Mouse (Mus musculus) small intestine, adult 2 months (tissue): Measurements from ENCODE around the gene Reg3a. TPM values are rescaled to one million over a fixed set of nuclear protein-coding genes. Genes with fewer than 3 reads are reported as not detected.

Experiments used
- H3K27ac ChIP-seq: fragments of 200-500 bp; 2 replicates; pipeline ENCODE4 v1.5.1; 2012; ENCODE audit warnings: low read depth, low read length, control low read depth, inconsistent platforms; ENCODE audit not compliant: insufficient read depth
- H3K27me3 ChIP-seq: fragments of 200-500 bp; 2 replicates; pipeline ENCODE4 v1.6.1; 2012; ENCODE audit warnings: mild to moderate bottlenecking, moderate library complexity, low read length, inconsistent platforms; ENCODE audit not compliant: control insufficient read depth, insufficient read depth
- H3K36me3 ChIP-seq: fragments of 200-500 bp; 2 replicates; pipeline ENCODE4 v1.6.1; 2012; ENCODE audit warnings: mild to moderate bottlenecking, low read length, control low read depth, inconsistent platforms; ENCODE audit not compliant: control insufficient read depth, insufficient read depth
- H3K4me1 ChIP-seq: fragments of 200-500 bp; 2 replicates; pipeline ENCODE4 v1.6.1; 2012; ENCODE audit warnings: low read length, inconsistent platforms, mixed read lengths; ENCODE audit not compliant: control insufficient read depth, insufficient read depth, insufficient read length
- H3K4me3 ChIP-seq: fragments of 200-500 bp; 2 replicates; pipeline ENCODE4 v1.5.1; 2012; ENCODE audit warnings: low read depth, mild to moderate bottlenecking, control low read depth, inconsistent platforms, low read length, moderate library complexity
- CTCF ChIP-seq: fragments of 200-500 bp; IDR thresholded peaks from 2 replicates; pipeline ENCODE4 v1.5.1; 2012; ENCODE audit warnings: low read depth, mild to moderate bottlenecking, control low read depth, inconsistent platforms, low read length, moderate library complexity, mixed read lengths; ENCODE audit not compliant: insufficient replicate concordance, insufficient read length; ENCODE audit errors: extremely low read depth
- POLR2A ChIP-seq: fragments of 200-500 bp; IDR thresholded peaks from 2 replicates; pipeline ENCODE4 v1.6.1; 2012; ENCODE audit warnings: low read depth, mild to moderate bottlenecking, control low read depth, inconsistent platforms, low read length, moderate library complexity
- WGBS: fragments of 180-500 bp; shearing (Covaris S2); methylation state at CpG from one replicate; pipeline ENCODE4 v1.1.7; 2018; 5-methylcytosine and 5-hydroxymethylcytosine counted together
- polyA plus RNA-seq: library from polyadenylated mRNA; depleted of rRNA; stranded (reverse); fragments of >200 nt; gene quantifications from 2 replicates; pipeline ENCODE4 v1.2.3, GENCODE M21; 2012; rRNA removed

Reg3a gene
- polyA plus RNA-seq, result 41.2 and 67.5 TPM in 2 replicates

DNA sequence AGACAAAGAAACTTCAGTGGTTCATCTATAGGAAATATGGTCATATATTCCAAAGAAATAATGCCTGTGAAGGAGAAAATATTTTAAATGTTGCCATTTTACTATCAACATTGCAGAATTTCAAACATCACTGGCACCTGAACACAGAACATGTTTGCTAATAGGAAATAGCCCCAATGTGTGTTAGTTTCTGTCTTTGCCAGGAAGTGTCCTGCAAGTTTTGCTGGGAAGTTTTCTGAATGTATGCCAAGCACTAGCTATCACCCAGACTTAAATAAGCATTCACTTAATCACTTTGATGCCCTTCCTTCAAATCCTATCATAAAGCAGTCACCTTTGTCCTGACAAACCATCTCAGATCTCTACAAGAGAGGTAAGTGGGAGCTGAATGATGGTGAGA is at the start of gene Reg3a:
Gene Reg3a (plus strand): TSS at position 301 of the 400 bp plus-strand sequence.
- Histone ChIP-seq H3K4me3 (no peak within 1 kb of the TSS), H3K36me3 (no peaks in the 10 kb centered on the region), H3K27ac (no peak within 1 kb of the TSS), H3K4me1 (peaks cover 12% of the 10 kb centered on the region; the same call in 1 of the 2 replicates), H3K27me3 (no peaks in the 10 kb centered on the region)
- TF ChIP-seq CTCF (no peak), POLR2A (no peak)

DNA sequence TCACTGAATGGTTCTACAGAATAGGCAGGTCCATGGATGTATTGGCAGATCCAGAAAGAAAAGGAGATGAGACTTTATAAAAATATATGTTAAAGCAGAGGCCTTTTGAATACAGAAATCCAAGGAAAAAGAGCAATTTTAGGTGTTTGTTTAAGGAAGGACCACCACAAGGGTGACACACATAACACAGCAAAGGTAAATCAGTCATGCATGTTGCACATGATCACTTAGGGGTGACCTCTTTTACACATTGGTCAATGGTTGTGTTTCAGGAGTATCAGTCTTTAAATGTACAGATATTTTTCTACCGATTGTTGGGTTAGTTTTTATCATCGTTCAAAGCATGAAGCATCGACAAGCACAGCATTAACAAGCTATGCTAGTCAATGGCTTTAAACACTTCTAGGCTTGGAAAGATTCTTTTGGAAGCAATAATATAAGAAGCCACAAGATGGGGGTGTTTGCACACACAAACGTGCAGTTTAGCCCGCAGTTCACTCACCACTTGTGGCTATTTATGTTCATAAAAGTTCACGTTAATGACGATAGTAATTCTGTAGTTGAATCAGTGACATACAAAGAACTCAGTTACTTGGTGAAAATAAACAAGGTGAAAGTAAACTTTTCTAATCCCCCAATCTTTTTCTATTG is 48.5 kb upstream of the Reg3a start:
- WGBS, result 12% methylated on average over 7 of the region's 7 CpGs
- H3K36me3 ChIP-seq, result no peaks in the 10 kb centered on the region
- no peak for TF ChIP-seq POLR2A
- TF ChIP-seq CTCF, result no peak
- no peaks in the 10 kb centered on the region for H3K27me3 ChIP-seq
- H3K4me1 ChIP-seq, result no peaks in the 10 kb centered on the region
- H3K27ac ChIP-seq, result no peak overlapping the region
- H3K4me3 ChIP-seq, result no peak overlapping the region

DNA sequence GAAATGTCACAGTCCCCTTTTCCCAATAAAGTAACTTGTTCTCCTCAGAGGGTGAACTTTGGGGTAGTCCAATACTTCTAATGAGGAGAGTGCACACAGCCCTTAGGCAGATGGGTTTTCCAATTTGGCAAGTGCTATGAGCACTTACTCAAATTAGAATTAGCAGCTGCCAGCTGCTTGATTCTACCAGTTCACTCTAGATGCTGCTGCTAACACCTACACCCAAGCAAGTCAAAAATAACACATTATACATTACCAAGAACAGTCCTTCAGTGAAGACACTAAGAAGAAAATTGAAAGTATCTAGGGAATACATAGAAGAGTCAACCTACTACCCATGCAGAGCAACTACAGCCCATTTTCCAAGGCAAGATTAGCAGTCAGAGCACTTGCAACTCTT is 40.2 kb upstream of the Reg3a start:
- Histone ChIP-seq H3K27ac (no peak overlapping the region), H3K36me3 (no peaks in the 10 kb centered on the region), H3K4me3 (no peak overlapping the region), H3K4me1 (no peaks in the 10 kb centered on the region), H3K27me3 (no peaks in the 10 kb centered on the region)
- TF ChIP-seq POLR2A (no peak), CTCF (no peak)

DNA sequence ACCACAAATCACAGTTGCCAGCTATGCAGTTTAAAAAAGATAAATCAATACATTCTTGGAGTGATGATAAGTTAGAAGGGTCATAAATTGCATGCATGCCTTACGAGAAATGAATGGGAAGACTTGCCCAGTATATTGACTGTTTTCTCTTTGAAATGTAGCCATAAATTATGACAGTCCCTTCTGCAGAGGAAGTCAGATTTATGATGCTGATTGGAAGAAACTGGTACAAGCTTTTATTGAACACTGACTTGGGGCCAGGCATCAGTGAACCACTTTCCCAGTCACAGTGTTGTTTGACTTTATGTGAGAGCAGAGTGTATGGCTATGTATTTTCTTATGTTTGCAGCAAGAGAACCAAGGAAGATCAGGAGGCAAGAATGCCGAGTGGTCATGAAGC is 38.8 kb upstream of the Reg3a start:
- H3K36me3 ChIP-seq, result no peaks in the 10 kb centered on the region
- no peaks in the 10 kb centered on the region for H3K27me3 ChIP-seq
- H3K4me3 ChIP-seq, result no peak overlapping the region
- WGBS, result 37% methylated on average over 2 of the region's 2 CpGs
- H3K27ac ChIP-seq, result no peak overlapping the region
- H3K4me1 ChIP-seq, result no peaks in the 10 kb centered on the region
- no peak for TF ChIP-seq POLR2A
- no peak for TF ChIP-seq CTCF

DNA sequence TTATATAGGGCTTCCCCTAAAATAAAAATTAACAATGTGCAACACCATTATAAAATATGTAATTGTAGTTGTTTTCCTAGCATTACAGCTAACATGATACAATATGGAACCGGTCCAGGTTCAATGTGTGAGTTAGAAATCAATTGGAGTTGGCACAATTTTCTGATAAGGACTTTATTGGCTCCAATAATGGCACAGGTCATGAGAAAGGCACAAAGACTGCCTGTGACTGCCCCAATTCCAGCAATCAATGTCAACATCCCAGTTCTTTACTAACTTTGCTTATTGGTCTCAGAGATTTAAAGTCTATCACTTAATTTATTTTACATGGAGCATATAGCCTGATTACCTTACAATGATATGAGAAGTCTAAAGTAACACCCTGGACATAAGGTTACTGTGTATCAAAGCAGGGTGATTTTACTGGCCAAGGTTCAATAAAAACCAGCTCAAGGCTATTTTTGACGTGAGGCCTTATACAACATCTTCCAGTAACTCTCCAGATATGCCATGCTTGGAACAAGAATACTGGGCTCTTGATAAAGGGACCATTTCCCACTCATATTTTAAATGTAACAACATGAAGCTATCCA is 18.4 kb upstream of the Reg3a start:
- 10% methylated on average over 2 of the region's 2 CpGs for WGBS
- Histone ChIP-seq H3K36me3 (no peaks in the 10 kb centered on the region), H3K27ac (no peak overlapping the region), H3K4me3 (no peak overlapping the region), H3K4me1 (peaks cover 5% of the 10 kb centered on the region; the same call in 1 of the 2 replicates), H3K27me3 (no peaks in the 10 kb centered on the region)
- TF ChIP-seq POLR2A (no peak), CTCF (no peak)

DNA sequence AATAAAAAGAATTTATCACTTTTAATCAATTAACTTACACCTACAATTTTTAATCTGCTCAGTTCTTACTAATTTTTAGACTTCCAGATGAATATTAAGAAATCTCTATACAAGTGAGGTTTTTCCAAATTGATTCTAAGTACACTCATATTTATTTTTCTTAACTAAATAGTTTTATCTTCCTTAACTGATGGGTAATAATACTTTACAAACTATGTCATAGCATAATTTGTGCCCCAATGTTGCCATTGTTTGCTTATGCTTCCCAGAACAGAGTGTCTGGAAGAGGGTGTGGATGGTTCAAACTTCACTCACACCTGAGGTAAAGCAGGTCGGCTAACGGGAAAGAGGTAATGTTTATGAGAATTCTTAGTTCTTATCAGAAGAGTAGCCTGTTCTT is 10.2 kb upstream of the Reg3a start, which contains the start of gene Reg3b:
Gene Reg3b (plus strand): TSS at position 301 of the 400 bp plus-strand sequence.
- Histone ChIP-seq H3K27me3 (no peaks in the 10 kb centered on the region), H3K27ac (no peak within 1 kb of the TSS), H3K4me1 (peaks cover 7% of the 10 kb centered on the region; the same call in 1 of the 2 replicates), H3K4me3 (no peak within 1 kb of the TSS; the same call in 1 of the 2 replicates), H3K36me3 (no peaks in the 10 kb centered on the region; the same call in 1 of the 2 replicates)
- WGBS, result 15% methylated on average over 2 of the region's 2 CpGs
- no peak for TF ChIP-seq POLR2A
- no peak for TF ChIP-seq CTCF

DNA sequence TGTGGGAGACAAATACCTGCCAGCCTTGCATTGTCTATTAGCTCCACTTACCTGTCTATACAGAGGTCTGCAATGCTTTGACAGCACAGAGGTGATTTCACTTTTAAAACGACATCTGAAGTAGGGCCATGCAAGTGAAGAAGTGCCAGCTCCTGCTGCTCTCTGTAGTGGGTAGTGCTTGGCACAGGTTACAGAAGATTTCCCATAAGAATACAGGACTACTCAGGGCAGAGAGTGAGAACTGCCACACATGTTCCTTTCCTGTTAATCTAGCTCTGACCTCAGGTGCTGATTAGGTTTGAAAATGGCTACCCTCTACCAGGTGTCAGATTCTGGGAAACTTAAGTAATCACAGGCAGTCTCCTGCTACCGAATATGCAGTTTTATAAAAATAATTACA is 1.7 kb upstream of the Reg3a start, which contains the start of gene Reg3d:
Gene Reg3d (minus strand): TSS at position 101 of the 400 bp plus-strand sequence.
- WGBS, result 70% methylated on average over 2 of the region's 2 CpGs

More for the DNA sequence above, 1.7 kb upstream of the Reg3a start, which contains the start of gene Reg3d:
- no peak within 1 kb of the TSS for H3K4me3 ChIP-seq
- no peak within 1 kb of the TSS for H3K27ac ChIP-seq
- peaks cover 13% of the 10 kb centered on the region; the same call in 1 of the 2 replicates for H3K4me1 ChIP-seq
- H3K36me3 ChIP-seq, result no peaks in the 10 kb centered on the region
- no peak for TF ChIP-seq CTCF
- TF ChIP-seq POLR2A, result no peak
- no peaks in the 10 kb centered on the region for H3K27me3 ChIP-seq
